Mouse (Mus musculus) heart, postnatal 0 days (tissue): ENCODE measurements at regions not wholly inside any gene's neighbourhood (a gene's known extent, or its start where the extent isn't known, plus 50 kb on each side); places are given as distances from the start of the nearest gene placed in this dataset.

ENCODE experiments used
- CTCF ChIP-seq: IDR thresholded peaks from 2 replicates; pipeline ENCODE4 v1.5.1; 2016; ENCODE audit warnings: antibody characterized with exemption, control low read depth, low read depth
- EP300 ChIP-seq: IDR thresholded peaks from 2 replicates; pipeline ENCODE4 v1.6.1; 2016; ENCODE audit warnings: antibody characterized with exemption, low read depth

- no peak for TF ChIP-seq CTCF
- TF ChIP-seq EP300, result no peak
Measured at GRCm38 (mm10) chr5:51799371-51800035, 232.0 kb upstream of the Ppargc1a start.
